Mouse (Mus musculus): ENCODE measurements around the gene Cep170b.

Gene Cep170b

DNA sequence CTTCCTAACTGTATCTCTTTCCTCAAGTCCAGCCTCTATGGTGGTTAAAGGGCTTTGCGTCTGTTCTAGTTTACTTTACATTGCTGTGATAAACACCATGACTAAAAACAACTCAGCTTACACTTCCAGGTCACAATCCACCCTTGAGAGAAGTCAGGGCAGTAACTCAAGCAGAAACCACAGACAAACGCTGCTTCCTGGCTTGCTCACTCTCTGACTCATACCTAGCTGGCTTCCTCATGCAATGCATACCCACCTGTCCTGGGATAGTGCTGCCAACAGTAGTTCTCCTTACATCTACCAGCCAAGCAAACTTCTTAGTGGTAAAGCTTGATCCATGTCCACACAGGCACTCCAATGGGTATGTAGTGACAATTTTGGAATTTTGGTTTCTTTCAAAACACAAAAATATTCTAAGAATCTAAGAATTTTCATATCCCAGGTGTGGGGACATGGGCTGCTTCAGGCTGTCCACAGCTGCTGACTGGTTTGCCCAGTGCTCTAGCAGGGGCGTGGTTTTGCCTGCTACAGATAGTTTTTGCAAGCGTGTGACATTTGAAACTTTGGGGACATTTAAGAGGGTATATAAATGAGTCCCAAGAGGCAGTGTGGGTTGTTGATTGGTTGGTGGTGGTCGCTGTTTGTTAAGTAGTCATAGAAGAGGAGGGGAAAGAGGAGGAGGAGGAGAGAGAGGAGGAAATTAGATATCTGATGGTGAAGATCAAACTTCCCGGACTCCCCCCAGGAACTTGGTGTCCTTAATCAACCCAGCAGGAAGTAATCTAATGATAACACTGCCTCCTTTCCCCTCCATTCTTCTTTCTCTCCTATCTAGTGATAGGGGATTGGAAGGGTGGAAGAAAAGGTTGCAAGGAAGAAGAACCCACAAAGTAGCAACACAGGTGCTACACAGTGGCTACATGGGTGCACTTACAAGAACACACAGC, 17.6 kb upstream of the Cep170b start:
- no peak for DNase-seq (ENCODE audit: low spot score)

DNA sequence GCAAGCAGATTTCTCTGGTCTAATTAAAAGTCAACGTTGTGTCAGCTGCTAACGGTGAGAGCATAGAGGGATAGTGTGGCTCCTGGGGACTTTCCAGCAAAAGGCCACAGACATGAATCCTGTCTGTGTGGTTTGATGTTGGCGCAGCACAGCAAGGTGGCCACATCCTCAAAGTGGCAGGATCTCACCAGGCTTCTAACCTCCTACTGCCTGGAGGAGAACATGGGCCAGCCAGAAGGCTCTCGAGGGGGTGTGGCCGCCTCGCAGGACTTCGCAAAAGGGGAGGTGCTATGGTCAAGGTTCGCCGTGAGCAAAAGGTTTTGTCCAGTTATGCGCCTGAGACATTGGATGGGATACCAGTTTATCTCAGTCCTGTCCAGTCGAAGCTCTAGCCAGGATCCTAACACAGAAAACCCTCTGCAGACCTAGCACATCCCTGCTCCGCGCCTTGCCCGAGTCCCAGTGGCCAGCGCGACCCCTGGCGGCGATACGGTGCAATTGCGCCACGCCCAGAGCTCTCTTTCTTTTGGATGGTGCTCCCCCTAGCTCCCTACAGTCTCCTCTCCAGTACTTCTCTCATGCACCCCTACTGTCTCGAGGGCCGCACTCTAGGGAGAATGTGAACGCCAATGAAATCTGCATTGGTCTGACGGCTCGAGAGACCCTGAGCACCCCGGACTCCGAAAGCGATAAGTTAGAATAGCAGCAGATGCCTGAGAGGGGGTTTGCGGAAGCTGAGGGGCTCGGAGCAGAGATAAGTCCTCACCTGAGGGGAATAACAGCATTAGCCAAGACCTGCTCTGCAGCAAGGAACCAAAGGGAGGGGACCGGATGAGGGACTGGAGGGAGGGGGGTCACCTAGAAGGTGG, 13.3 kb upstream of the Cep170b start:
- DNase-seq (ENCODE audit: low spot score), result peak; percentile 89

DNA sequence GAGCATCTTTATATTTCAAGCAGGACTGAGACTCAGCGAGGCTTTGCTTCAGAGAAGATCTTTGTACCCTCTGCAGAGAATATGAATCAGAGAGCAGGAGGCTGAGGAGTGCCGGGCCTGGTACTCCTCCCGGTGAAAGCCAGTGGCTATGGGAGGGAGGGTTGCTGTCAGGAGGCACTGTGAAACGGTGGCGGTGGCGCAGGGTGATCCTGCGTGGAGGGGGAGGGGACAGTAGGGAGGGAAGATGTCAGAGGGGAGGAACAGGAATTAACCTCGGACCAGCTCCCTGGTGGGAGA, 12.7 kb upstream of the Cep170b start:
- no peak for DNase-seq (ENCODE audit: low spot score)

DNA sequence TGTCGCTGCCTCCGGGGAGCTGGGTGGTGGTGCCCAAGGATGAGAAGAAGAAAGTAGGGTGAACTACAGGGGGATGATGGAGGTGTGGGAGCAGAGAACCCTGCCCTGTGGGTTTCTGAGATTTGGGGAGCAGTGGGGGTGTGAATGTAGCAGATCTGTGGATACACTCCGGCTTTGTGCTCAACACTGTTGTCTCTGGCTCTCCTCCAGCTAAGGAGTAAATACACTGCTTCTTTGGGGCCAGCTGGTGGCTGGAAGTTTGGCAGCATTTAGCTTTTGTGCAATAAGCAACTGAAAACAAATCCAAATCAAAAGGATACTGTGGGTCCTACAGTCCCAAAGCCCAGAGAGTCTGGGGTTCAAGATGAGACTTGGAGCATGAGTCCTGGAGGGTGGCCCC, 6.3 kb upstream of the Cep170b start:
- no peak for DNase-seq (ENCODE audit: low spot score)

DNA sequence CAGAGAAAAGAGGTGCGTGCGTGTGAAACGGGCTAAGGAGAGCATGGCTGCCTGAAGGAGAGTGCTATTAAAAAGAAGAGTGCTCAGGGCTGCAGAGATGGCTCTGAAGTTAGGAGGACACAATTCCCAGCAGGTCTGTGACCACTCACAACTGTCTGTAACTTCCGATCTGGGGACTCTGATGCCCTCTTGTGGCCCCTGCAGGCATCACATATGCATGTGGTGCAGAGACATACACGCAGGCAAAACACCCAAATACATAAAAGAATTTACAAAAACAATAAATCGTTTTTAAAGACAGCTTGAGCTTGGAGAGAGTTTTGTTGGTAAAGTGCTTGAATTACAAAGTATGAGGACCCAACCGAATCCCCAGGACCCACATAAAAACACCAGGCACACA, 3.1 kb upstream of the Cep170b start:
- DNase-seq (ENCODE audit: low spot score), result no peak

DNA sequence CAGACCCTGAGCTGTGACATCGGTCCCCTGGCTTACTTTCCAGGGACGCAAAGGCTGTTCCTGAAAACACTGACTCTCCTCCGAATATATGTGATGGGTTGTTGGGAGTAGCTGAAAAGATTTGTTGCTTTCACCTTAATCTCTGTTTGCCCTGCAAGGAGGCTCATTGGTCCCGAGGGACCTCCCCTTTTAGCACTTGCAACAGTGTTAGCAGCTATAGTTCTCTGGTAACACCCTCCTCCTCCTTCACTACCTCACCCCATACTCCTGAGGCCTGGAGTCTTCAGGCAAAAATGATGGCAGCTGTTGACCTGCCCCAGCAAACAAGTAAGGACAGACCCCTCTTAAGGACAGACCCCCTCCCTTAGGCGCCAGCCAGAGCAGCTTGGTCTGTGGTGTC, 1.3 kb upstream of the Cep170b start:
- no peak for DNase-seq (ENCODE audit: low spot score)

DNA sequence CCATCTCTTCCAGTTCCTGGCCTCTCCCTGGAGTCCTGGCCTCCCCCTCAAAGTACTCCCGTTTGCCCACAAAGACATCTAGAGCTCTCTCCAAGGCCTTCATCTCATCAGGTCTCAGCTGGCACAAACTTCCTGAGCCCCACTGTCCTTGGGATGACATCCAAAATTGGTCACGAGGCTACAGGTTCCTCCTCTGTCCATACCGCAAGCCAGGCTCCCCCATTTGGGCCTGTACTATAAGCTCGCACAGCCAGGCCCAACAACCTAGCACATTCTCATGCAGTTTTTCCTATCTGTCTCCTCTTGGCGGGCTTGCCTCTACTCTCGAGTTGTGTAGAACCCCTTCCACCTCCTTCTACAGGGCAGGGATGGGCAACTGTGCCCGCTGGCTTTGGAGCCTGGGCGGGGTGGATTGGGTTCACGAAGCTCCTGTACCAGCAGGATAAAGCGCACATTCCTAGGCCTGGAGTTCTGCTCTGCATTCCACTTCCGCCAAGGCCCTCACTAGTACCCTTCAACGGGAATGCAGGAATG, 702 bp downstream of the Cep170b start:
- no peak for DNase-seq (ENCODE audit: low spot score)

DNA sequence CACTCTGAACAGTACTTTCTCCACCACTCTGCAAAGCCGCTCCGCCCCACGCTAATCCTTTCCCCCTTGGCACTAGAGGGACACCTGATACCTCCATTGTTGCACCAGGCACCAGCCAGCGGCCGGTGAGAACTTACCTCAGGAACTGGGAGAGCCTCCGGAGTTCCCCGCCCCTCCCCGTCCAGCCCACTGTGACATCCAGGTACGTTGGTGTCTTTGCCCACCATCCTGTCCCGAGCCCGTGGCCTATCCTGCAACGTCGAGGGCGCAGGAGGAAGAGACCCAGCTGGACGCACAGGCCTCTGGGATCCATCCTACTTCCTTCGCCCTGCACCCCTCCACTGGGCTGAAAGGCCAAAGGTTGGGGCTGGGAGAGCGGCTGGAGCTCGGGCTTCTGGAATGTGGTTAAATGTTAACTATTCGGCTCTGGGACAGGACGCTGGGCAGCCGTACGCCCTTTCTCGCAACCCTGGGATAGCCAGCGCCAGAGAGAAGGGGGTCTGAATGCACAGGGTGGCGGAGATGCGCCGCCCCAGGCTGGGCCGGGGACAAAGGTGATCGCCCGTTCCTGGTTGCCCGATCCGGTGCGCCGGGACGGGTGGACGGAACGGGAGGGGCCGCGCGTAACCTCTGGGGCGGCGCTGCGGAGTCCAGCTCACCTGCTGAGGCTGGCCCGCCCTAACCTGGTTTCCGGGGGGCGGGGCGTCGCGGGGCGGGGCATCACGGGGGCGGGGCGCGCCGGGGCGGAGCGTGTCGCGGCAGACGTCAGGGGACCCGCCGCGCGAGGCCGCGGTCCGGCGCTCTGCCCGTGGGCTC, 1.4 kb downstream of the Cep170b start:
- DNase-seq (ENCODE audit: low spot score), result no peak

DNA sequence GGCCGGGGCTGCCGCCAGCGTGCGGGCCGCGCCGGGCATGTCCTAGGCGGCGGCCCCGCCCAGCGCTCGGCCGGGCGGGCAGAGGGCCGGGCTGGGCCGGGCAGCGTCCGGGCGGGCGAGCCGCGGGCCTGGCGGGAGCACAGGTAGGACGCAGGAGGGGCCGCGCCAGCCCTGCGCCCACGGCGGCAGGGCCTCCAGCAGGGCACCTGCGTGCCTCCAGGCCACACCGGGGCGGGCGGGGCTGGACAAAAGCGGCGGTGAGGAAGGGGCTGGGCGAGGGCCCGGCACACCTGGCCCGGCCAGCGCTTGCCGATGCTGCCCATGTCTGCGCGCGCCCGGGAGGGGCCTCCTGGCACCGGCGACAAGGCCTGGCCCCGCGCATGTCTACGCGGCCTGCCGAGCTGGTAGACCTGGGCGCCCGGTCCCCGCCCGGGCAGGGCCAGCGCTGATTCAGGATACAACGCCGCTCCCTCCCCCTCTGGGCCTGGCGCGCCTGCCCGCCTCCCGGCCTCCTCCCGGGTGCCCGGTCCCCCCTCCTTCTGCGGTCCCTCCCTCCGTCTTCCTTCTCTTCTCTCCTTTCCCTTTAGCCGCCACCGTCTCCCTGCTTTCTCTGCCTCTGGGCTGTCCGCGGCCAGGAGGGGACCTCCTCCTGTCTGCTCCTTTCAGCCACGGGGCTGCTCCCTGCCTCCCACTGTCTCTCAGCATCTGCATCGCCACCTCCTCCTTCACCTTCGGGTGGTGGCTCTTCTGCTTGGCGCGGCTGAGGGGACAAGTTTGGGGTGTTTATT, 2.2 kb downstream of the Cep170b start:
- DNase-seq (ENCODE audit: low spot score), result peak; percentile 41

DNA sequence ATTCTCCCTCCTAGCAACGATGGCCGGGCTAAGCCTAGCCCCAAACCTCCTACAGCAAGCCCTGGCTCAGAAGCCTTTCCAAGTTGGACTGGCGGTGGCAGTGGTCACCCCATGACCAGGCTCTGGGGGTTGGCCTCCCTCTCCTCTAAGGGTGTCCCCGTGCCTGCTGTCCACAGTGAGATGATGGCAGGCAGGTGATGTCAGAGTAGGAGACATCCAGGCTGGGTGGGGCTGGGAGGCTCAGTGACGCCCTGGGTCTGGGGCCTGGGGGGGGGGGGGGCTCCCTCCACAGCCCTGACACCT, 2.7 kb downstream of the Cep170b start:
- DNase-seq (ENCODE audit: low spot score), result no peak

DNA sequence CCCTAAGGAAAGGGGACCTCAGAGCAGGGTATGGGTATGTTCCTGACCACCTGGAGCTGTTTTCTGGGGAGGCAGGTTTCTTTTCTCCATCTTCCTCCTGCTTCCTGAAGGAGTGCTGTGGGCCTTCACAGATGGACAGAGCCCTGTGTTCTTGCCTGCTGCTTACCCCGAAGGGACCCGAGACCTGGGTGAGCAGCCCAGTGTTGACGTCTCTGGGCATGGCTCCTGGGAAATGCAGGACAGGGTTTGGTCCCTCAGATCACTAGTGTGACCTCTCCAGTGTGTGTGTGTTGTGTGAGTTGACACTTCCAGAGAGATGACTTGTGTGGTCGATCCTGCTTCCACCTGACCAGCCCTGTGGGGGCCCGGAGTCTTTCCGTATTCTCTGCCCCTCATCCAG, 3.2 kb downstream of the Cep170b start:
- DNase-seq (ENCODE audit: low spot score), result no peak

DNA sequence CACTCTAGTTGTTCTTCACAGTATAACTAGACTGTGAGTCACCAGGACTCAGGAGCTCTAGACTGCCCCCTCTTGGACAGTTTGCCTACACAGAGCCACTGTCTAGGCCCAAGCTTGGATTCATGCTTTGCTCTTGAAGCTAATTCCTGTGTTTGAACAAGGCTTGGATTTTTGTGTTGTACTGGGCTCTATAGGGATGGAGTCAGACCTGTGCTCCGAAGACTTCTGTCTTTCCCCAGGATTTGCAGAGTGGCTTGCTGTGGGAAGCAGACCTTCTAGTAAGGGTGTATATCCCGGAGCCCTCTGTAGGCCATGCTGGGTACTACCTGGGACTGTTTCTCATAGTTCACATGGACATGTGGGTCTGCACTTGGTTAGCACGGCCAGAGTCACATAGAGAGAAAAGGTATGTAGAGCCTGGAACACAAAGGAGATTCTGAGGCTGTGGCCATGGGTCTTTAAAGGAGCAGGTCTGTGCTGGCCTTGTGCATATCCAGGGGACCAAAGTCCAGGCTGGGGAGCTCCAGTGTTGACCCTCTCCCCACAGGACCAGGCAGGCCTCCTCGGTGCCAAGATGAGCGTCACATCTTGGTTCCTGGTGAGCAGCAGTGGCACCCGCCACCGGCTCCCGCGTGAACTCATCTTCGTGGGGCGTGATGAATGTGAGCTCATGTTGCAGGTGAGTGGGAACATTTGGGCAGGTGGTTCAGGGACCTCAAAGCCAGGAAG, 4.0 kb downstream of the Cep170b start:
- DNase-seq (ENCODE audit: low spot score), result peak; percentile 50

DNA sequence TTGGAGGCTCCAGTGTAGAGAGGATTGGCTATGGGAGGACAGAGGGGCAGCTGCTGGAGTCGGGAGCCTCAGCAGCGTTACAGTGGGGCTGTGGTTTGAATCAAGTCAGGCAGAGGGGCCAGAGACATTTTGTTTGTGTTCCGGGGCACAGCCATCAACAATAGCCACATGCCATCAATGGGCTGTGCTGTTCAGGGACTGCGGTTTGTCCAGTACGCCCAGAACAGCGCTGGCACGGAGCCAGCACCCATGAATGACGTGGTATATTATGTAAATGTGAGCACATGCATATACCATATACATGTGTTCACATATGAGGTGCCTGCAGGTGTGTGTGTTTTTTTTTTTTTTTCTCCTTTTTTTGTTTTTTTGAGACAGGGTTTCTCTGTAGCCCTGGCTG, 7.5 kb downstream of the Cep170b start:
- DNase-seq (ENCODE audit: low spot score), result no peak

DNA sequence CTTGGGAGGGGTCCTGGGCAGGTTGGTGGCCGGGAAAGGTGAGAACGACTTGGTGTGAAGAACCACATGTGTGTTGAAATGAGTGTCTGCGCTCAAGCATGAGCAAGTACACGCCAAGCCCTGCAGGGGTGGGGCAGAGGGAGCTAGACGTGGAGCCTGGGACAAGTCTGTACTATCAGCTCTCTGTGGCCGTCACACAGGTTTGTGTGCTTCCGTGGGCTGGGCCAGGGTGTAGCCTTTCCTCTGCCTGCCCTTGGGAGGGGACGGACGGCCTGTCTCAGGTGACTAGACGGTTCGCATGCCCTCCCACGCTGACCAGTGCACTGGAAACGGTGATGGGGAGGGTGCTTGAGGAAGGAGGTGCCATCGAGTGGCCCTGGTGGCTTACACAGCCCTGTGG, 10.6 kb downstream of the Cep170b start:
- no peak for DNase-seq (ENCODE audit: low spot score)

DNA sequence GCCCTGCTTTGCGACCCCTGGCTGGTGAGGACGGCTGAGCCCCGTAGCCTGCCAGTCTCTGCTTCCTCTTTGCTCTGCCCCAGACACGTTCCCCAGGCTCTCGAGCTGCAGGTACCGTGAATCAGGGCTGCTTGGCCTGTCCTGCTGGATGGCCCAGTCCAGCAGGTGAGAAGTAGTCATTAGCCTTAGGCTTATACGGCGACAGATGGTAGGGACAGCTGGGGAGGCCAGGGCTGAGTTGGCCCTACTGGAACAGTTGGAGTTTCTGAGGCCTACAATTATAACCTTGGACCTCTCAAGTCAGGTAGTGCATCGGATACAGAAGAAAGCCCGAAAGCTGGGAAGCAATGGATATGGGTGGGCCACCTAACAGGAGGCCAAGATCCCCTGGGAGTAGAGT, 12.3 kb downstream of the Cep170b start:
- no peak for DNase-seq (ENCODE audit: low spot score)

DNA sequence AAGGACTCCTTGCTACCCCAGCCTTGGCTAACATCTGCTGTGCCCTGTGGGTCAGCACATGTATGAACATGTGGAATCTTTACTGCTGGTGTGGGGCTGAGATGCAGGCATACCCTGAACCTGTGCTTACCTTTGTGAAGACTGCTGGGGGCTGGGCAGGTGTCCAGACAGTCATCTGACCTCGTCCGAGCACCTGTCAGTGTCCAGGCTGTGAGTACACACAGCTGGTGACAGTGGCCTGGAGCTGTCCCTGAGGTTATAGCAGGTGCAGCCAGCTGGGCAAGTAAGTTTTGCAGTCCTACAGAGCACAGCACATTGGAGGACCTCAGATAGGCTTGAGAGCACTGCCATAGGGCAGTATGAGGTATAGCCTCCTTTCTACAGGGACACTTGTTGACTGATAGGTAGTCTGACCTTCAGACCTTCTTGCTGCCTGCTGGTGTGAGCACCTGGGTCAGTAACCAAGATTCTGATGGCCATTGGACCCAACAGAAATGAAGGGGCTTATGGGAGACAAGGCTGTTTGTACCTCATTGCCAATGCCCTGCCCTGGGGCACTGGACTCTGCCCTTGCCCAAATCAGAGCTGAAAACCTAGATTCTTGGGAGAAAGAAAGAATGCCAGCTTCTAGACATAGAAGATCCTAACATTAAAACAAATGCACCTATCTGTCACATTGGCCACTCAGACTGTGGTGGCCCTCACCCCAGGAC, 14.0 kb downstream of the Cep170b start:
- no peak for DNase-seq (ENCODE audit: low spot score)

DNA sequence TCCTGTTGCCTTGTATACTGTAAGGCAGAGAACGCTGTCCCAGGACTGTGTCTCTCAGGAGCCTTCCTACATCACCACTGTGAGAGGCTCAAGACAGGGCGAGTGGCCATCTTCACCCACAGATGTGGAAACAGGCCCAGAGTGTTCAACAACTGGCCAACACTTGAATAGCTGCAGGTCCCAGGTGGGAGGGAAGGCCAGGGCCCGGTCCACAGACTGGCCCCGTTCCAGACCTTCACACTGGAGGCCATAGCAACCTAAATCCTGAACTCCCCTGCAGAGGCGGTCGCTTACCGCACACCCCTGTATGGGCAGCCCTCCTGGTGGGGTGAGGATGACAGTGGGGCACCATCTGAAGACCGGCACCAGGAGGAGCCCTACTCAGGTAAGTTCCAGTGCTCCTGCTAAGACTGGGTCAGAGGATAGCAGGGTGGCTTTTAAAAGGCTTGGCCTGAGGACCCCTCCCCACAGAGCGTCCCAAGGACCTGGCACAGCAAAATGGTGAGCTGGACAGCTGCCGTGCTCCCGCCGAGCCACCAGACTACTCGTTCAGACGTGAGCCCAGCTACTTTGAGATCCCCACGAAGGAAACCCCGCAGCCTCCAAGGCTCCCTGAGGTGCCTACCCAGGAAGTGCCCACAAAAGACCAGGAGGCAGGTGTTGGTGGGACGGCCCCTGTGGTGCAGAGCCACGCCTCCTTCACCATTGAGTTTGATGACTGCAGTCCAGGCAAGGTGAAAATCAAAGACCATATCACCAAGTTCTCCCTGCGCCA, 14.8 kb downstream of the Cep170b start:
- no peak for DNase-seq (ENCODE audit: low spot score)

DNA sequence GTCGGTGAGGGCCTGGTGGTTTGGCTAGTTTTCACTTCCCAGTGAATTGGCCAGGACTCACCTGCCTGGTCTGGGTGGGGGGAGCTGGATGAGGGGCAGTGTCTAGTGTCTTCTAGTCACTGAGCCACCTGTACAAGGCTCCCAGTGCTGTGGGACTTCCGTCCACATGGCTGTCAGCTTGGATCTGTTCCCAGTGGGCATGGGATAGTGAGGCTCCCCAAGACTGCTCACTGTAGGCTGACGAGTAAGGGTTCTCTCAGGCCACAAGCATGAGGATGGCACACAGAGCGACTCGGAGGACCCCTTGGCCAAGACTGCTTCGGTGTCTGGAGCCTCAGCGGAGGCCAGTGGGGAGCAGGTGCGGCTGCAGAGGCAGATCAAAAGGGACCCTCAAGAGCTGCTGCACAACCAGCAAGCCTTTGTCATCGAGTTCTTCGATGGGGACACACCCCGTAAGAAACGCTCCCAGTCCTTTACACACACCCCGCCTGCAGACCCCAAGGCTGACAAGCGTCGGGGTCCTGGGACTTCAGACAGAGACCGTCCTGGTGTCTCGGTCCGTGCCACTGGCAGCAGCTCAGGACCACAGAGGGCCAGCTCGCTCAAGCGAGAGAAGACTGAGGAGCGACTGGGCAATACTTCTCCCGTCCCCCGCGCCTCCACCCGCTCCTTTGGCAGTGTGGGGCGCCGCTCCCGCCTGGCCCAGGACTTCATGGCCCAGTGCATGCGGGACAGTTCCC, 15.8 kb downstream of the Cep170b start:
- no peak for DNase-seq (ENCODE audit: low spot score)

DNA sequence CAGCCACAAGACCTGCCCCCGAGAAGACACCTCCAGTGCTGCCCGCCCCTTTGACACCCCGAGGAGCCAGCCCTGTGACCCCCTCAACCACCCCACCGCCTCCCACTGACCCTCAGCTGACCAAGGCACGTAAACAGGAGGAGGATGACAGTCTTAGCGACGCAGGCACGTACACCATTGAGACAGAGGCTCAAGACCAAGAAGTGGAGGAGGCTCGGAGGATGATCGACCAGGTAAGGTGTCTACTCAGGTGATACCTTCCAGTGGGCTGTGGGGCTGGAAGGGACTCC, 16.3 kb downstream of the Cep170b start:
- DNase-seq (ENCODE audit: low spot score), result no peak
